Mouse (Mus musculus) kidney, postnatal 36 days (tissue): ENCODE measurements at regions not wholly inside any gene's neighbourhood (a gene's known extent, or its start where the extent isn't known, plus 50 kb on each side); places are given as distances from the start of the nearest gene placed in this dataset.
"Not testable (repeated sequence)": the region's sequence is repeated elsewhere in the genome, so short reads cannot be mapped to it uniquely, and the experiment has no call there.

Experiments used
- DNase-seq, 2 experiments: peaks; one replicate each; pipeline ENCODE4 v3.0.0; 2021 to 2022; ENCODE audit warnings: mixed read lengths in 2 of 2

GRCm38 (mm10) chr8:68958701-68959100 lies 250.1 kb upstream of the Zfp930 start:
- DNase-seq, result peak; percentile 24 to 55

- no peak for DNase-seq
Observed at GRCm38 (mm10) chr8:68961981-68962380, 246.9 kb upstream of the Zfp930 start.

DNA sequence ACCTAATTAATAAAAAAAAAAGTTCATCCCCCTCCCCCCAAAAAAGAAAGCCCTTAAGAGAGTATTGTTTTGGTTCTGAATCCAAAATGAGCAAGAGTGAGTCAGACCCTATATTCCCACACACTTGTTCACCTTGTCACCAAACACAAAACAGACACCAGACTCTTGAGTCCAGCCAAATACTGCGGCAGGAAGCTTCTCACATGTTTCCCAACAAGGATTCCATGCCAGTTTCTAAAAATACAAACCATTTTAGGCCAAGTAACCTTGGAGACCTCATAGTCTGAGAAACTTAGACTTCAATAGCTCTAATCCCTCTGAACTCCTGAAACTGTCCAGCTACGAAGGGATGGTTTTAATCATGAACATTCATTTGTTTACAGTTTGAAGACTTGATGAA lies 233.1 kb upstream of the Zfp930 start:
- no peak for DNase-seq

GRCm38 (mm10) chr8:68977159-68977558 lies 231.7 kb upstream of the Zfp930 start:
- DNase-seq, result no peak

- DNase-seq, result not testable (repeated sequence)
Observed at GRCm38 (mm10) chr8:68983181-68983580, 225.7 kb upstream of the Zfp930 start.

DNA sequence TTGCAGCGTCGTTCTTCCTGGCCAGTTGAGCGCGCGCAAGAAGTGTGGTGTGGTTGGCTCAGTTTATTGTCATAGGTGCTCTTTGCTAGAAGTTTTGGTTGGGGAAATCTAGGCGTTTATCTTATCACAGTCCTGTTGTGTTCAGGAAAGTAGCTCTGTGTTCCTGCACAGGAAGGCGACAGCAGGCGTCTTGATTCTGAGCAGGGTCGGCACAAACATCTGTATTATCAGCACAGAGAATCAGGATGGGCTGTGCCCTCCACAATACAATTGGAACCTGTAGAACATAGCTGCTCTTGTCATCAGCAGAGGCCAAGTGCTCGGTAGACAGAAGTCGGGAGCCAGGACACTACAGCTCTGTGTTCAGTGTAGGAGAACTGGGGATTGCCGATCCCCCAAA lies 225.1 kb upstream of the Zfp930 start:
- DNase-seq, result no peak

DNA sequence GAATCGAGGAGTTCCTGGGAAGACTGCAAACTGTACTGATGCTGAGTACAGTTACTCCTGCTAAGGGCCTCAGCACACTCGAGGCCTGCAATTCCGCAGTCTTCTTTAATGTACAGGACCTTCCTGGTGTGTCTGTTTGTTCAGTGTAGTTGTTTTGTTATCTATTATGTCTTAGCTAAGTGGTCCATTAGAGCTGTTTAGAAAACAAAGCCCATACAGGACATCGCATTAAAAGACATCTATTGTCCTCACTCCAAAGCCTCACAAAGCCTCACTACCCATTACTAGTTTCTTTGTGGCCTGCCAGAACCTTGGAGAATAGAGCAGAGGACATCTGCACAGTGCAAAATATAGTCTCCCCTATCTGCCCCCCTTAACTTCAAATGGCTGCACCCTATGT lies 224.4 kb upstream of the Zfp930 start:
- no peak for DNase-seq

DNA sequence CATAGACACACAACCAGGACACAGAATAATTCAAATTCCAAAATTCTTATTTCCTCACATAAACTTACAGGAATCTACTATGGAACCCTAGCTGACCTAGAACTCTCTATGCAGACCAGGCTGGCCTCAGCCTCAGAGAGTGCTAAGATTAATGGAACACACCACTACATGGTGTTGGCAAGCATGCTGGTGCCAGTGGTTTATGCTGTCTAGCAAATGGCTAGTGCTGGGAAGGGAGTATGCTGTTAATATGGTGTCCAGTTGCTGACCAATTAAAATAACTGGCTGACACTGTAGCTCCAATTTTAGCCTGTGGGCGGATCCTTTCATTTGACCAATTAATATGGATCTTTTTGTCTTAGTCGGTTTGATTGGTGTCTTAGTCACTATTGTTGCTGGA lies 222.4 kb upstream of the Zfp930 start:
- no peak for DNase-seq
